Mouse (Mus musculus) heart, embryonic 10.5 days (tissue): ENCODE results near the gene Lmbr1. TPM values are rescaled to one million over a fixed set of nuclear protein-coding genes. Genes with fewer than 3 reads are reported as not detected.

Experiments used
- microRNA-seq: library from miRNA; unstranded; fragments of <30 nt; microRNA quantifications from one replicate; pipeline ENCODE4, GENCODE M21; 2017
- polyA plus RNA-seq: library from polyadenylated mRNA; unstranded; fragments of >200 nt; fragmentation: Nextera tagmentation; extraction: Ambion mirVana; gene quantifications from 2 replicates; pipeline ENCODE4 v1.2.1, GENCODE M21; 2016

Lmbr1 gene
- polyA plus RNA-seq, 1 experiment from 2014 or later, result 8.2 TPM

Small RNA genes lying within 50 kb of the gene (microRNA-seq; reads per million reads assigned to microRNA genes)
- gene Gm23801, result not detected

Other genes with a start within 250 kb of the Lmbr1 start
- 2.2 and 3.1 TPM in 2 replicates for gene Rnf32, start 182.4 kb downstream of the Lmbr1 start, polyA plus RNA-seq
- gene Nom1, start 56.3 kb upstream of the Lmbr1 start, polyA plus RNA-seq, result 25.3 and 29.5 TPM in 2 replicates
- gene Mnx1, start 100.1 kb upstream of the Lmbr1 start, polyA plus RNA-seq, result 0.06 TPM in 1 of 2 replicates, not detected in the other
- gene Ube3c, start 190.9 kb upstream of the Lmbr1 start, polyA plus RNA-seq, result 22.8 and 29.0 TPM in 2 replicates